Mouse (Mus musculus): ENCODE measurements around the gene Adra1b. TPM values are rescaled to one million over a fixed set of nuclear protein-coding genes. Genes with fewer than 3 reads are reported as not detected.
A peak's percentile ranks its signal among the peaks of the same experiment; 100 is the strongest.

Adra1b gene
- polyA plus RNA-seq, 1 experiment from 2014 or later = 4.0 TPM

DNA sequence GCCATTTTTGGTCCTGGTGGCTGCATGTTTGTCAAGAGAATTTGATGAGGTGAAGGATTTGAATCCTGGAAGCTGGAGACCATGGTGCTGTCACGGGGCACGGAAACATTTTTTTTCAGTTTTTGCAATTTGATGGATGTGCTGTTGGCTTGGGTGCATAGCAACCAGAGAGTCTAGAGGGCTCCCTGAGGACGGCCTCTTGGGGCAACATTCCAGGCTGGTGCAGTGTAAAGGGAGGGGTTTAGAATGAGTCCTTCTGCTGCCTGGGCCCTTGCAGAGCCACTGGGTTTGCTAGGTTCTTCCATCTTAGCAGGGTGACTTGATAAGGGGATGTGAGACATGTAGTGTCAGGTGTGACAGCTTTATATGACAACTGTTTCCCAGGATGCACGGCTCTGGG, 8.5 kb downstream of the Adra1b start:
- no peak for ATAC-seq (ENCODE audit: insufficient number of reproducible peaks, insufficient read depth, low FRiP score, low read depth)
- Histone ChIP-seq H3K4me2 (ENCODE audit: low read length) (no peak overlapping the region), H3K9ac (ENCODE audit: low read length) (no peak overlapping the region), H3K4me3 (ENCODE audit: control insufficient read depth in 1 of 2, insufficient read depth in 1 of 2, low read depth in 1 of 2, low read length in 2 of 2) (no peak overlapping the region), H3K4me1 (ENCODE audit: control insufficient read depth in 2 of 2, insufficient read depth in 2 of 2, low read length in 2 of 2) (peaks cover 12 to 15% of the 10 kb centered on the region in 2 experiments), H3K27ac (replicated peaks in 1 of 2; ENCODE audit: control insufficient read depth in 1 of 2, insufficient read depth in 1 of 2, low read depth in 2 of 2, low read length in 2 of 2) (no peak overlapping the region), H3K27me3 (ENCODE audit: control insufficient read depth, insufficient read depth, low read length) (no peaks in the 10 kb centered on the region), H3K9me3 (ENCODE audit: control insufficient read depth, low read length) (no peaks in the 10 kb centered on the region), H3K36me3 (ENCODE audit: control insufficient read depth, insufficient read depth, low read length) (no peaks in the 10 kb centered on the region)
- WGBS = 65% methylated on average over 4 of the region's 4 CpGs

DNA sequence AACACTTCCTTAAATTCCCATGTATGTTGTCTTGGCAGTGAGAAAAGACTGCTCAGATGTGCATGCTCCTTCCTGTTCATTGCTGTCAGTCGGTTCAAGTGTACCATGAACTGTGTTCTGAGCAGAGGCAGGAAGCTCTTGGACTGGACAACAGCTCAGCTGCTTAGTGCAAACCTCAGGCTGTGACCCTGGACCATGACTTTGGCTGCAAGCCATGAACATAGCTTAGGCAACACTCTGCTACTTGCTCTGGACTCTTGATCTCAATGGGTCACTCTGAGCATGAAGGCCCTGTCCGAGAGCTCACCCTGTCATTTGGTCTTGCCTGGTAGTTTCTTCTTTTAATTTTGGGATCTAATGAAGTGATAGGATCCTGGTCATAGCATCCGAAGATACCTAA, 9.6 kb downstream of the Adra1b start:
- no peak overlapping the region for H3K9ac ChIP-seq (ENCODE audit: low read length)
- H3K4me2 ChIP-seq (ENCODE audit: low read length) = no peak overlapping the region
- no peak overlapping the region for H3K4me3 ChIP-seq (ENCODE audit: control insufficient read depth in 1 of 2, insufficient read depth in 1 of 2, low read depth in 1 of 2, low read length in 2 of 2)
- no peaks in the 10 kb centered on the region for H3K27me3 ChIP-seq (ENCODE audit: control insufficient read depth, insufficient read depth, low read length)
- H3K9me3 ChIP-seq (ENCODE audit: control insufficient read depth, low read length) = no peaks in the 10 kb centered on the region
- no peaks in the 10 kb centered on the region for H3K36me3 ChIP-seq (ENCODE audit: control insufficient read depth, insufficient read depth, low read length)
- H3K27ac ChIP-seq (replicated peaks in 1 of 2; ENCODE audit: control insufficient read depth in 1 of 2, insufficient read depth in 1 of 2, low read depth in 2 of 2, low read length in 2 of 2) = no peak overlapping the region
- WGBS = 69% methylated on average over 3 of the region's 3 CpGs
- no peak for ATAC-seq (ENCODE audit: insufficient number of reproducible peaks, insufficient read depth, low FRiP score, low read depth)
- peaks cover 12 to 15% of the 10 kb centered on the region in 2 experiments for H3K4me1 ChIP-seq (ENCODE audit: control insufficient read depth in 2 of 2, insufficient read depth in 2 of 2, low read length in 2 of 2)

DNA sequence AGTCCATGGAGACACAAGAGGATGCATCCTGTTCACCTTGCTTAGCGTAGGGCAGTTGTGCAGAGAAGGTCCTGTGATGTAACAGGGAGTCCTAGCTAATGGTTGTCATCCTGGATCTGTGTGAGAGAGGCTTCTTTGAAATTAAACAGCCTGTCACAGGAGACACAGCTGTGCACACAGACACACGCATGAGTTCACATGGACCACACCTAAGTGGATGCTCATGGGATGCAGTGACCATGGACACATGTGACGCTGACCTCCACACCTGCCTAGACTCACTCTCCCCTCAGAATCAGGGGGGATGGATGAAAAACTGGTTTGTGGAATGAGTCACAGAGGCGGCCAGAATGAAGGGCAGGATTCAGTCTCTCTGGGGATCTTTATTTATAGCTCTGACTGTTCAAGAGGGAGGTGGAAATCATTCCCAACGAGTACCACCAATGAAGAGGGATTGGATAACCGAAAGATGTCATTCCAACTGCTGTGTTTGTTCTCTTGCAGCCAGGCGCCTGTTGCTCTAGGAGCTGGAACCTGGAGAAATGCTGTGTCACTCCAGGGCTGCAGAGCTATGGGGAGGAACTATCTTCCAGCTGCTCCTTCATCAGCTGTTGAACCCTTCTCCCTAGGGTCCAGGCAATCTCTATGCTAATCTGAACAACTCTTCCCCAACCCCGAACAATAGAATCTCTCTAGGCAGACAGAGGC, 11.6 kb downstream of the Adra1b start:
- no peak overlapping the region for H3K4me2 ChIP-seq (ENCODE audit: low read length)
- ATAC-seq (ENCODE audit: insufficient number of reproducible peaks, insufficient read depth, low FRiP score, low read depth) = no peak
- no peaks in the 10 kb centered on the region for H3K27me3 ChIP-seq (ENCODE audit: control insufficient read depth, insufficient read depth, low read length)
- 49% methylated on average over 8 of the region's 8 CpGs for WGBS
- H3K4me3 ChIP-seq (ENCODE audit: control insufficient read depth in 1 of 2, insufficient read depth in 1 of 2, low read depth in 1 of 2, low read length in 2 of 2) = no peak overlapping the region
- peaks cover 12 to 15% of the 10 kb centered on the region in 2 experiments for H3K4me1 ChIP-seq (ENCODE audit: control insufficient read depth in 2 of 2, insufficient read depth in 2 of 2, low read length in 2 of 2)
- H3K36me3 ChIP-seq (ENCODE audit: control insufficient read depth, insufficient read depth, low read length) = no peaks in the 10 kb centered on the region
- H3K9ac ChIP-seq (ENCODE audit: low read length) = no peak overlapping the region
- H3K27ac ChIP-seq (replicated peaks in 1 of 2; ENCODE audit: control insufficient read depth in 1 of 2, insufficient read depth in 1 of 2, low read depth in 2 of 2, low read length in 2 of 2) = peak overlapping the region; percentile 49 to 57; a peak in 3 of 4 replicates
- no peaks in the 10 kb centered on the region for H3K9me3 ChIP-seq (ENCODE audit: control insufficient read depth, low read length)

DNA sequence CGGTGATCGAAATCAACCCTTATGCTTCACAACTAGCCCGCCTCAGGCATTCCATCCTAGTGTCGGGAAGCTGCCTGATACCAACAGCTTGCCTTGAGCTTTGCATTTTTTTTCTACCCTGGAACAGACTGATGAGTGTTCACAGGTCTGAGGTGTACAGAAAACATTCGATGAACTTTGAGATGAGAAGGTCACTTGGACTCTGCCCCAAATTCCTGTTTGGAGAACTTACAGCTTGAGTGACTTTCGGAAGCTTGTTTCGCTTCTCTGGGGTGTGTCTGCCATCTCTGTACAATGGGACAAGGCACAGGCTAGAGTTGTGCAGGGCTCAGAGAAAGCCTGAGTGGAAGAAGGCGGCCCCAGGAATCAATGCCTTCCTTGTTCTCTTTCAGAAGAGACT, 12.3 kb downstream of the Adra1b start:
- Histone ChIP-seq H3K4me3 (ENCODE audit: control insufficient read depth in 1 of 2, insufficient read depth in 1 of 2, low read depth in 1 of 2, low read length in 2 of 2) (no peak overlapping the region), H3K9me3 (ENCODE audit: control insufficient read depth, low read length) (no peaks in the 10 kb centered on the region), H3K4me1 (ENCODE audit: control insufficient read depth in 2 of 2, insufficient read depth in 2 of 2, low read length in 2 of 2) (peaks cover 12 to 15% of the 10 kb centered on the region in 2 experiments), H3K27ac (replicated peaks in 1 of 2; ENCODE audit: control insufficient read depth in 1 of 2, insufficient read depth in 1 of 2, low read depth in 2 of 2, low read length in 2 of 2) (no peak overlapping the region; a peak in 1 of 4 replicates), H3K27me3 (ENCODE audit: control insufficient read depth, insufficient read depth, low read length) (no peaks in the 10 kb centered on the region), H3K4me2 (ENCODE audit: low read length) (no peak overlapping the region), H3K36me3 (ENCODE audit: control insufficient read depth, insufficient read depth, low read length) (no peaks in the 10 kb centered on the region), H3K9ac (ENCODE audit: low read length) (no peak overlapping the region)
- 83% methylated on average over 8 of the region's 8 CpGs for WGBS
- ATAC-seq (ENCODE audit: insufficient number of reproducible peaks, insufficient read depth, low FRiP score, low read depth) = no peak

DNA sequence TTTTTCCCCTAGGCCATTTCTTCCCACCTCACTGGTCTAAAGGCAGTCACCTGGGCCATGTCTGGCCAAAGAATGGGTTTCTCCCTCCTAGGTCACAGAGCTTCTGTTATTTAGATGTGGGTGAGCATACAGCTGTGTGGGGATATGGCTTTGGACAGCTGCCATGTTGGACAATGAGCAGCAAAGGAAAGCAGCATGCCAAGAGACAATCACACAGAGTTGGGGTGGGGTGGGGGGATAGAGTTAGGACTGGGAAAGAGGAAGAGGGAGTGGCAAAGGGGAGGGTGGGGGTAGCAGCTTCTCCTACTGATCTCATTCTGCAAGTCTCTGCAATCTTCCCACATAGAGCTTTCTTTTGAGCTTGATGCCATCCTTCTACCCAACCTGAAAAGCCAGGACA, 13.4 kb downstream of the Adra1b start:
- Histone ChIP-seq H3K9ac (ENCODE audit: low read length) (no peak overlapping the region), H3K36me3 (ENCODE audit: control insufficient read depth, insufficient read depth, low read length) (no peaks in the 10 kb centered on the region), H3K27ac (replicated peaks in 1 of 2; ENCODE audit: control insufficient read depth in 1 of 2, insufficient read depth in 1 of 2, low read depth in 2 of 2, low read length in 2 of 2) (no peak overlapping the region), H3K4me2 (ENCODE audit: low read length) (no peak overlapping the region), H3K9me3 (ENCODE audit: control insufficient read depth, low read length) (no peaks in the 10 kb centered on the region), H3K4me1 (ENCODE audit: control insufficient read depth in 2 of 2, insufficient read depth in 2 of 2, low read length in 2 of 2) (peaks cover 12 to 15% of the 10 kb centered on the region in 2 experiments), H3K4me3 (ENCODE audit: control insufficient read depth in 1 of 2, insufficient read depth in 1 of 2, low read depth in 1 of 2, low read length in 2 of 2) (no peak overlapping the region), H3K27me3 (ENCODE audit: control insufficient read depth, insufficient read depth, low read length) (no peaks in the 10 kb centered on the region)
- no peak for ATAC-seq (ENCODE audit: insufficient number of reproducible peaks, insufficient read depth, low FRiP score, low read depth)

DNA sequence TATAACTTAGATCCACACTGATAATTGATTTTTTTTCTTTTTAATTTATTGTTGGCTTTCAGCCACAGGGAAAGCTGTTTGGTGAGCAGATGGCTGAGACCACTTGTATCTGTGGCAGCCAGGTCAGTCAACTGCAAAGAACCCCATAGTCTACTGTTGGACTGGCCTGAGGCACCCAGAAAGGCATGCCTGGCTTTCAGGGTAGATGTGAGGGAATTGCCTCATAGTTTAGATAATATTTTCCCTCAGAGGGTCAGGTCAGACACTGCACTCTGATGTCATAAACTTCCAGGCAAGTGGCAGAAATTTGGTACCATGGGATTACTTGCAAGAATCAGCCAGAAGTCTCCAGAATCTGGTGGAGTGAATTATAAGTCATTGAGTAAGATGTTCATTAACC, 16.5 kb downstream of the Adra1b start:
- Histone ChIP-seq H3K4me3 (ENCODE audit: control insufficient read depth in 1 of 2, insufficient read depth in 1 of 2, low read depth in 1 of 2, low read length in 2 of 2) (no peak overlapping the region), H3K9me3 (ENCODE audit: control insufficient read depth, low read length) (no peaks in the 10 kb centered on the region), H3K4me1 (ENCODE audit: control insufficient read depth in 2 of 2, insufficient read depth in 2 of 2, low read length in 2 of 2) (peaks cover 6 to 7% of the 10 kb centered on the region in 2 experiments; a peak in 3 of 4 replicates), H3K36me3 (ENCODE audit: control insufficient read depth, insufficient read depth, low read length) (no peaks in the 10 kb centered on the region), H3K27me3 (ENCODE audit: control insufficient read depth, insufficient read depth, low read length) (no peaks in the 10 kb centered on the region), H3K9ac (ENCODE audit: low read length) (no peak overlapping the region), H3K4me2 (ENCODE audit: low read length) (no peak overlapping the region), H3K27ac (replicated peaks in 1 of 2; ENCODE audit: control insufficient read depth in 1 of 2, insufficient read depth in 1 of 2, low read depth in 2 of 2, low read length in 2 of 2) (no peak overlapping the region)
- no peak for ATAC-seq (ENCODE audit: insufficient number of reproducible peaks, insufficient read depth, low FRiP score, low read depth)

DNA sequence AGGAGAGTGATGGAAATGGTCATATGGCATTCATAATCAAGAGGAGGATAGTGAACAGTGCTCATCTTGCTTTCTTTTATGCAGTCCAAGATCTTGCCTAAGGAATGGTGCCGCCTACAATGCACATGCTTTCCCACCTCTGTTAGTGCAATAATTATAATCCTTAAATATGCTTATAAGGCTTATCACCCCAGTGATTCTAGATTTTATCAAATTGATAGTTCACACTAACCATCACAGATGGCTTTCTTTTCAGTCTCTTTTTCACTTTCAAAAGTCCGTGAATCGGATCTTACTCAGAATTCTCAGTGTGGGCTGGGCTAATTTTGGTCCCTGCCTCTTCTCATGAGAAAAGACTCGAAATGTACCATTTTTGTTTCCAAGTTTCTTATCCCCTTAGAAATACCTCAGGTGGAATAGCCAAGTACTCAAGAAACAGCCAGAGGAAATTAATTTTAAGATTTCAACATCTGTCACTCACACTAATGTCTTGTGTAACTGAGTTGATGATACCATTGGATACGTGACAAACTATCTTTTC, 17.3 kb downstream of the Adra1b start:
- Histone ChIP-seq H3K4me2 (ENCODE audit: low read length) (no peak overlapping the region), H3K9me3 (ENCODE audit: control insufficient read depth, low read length) (no peaks in the 10 kb centered on the region), H3K4me3 (ENCODE audit: control insufficient read depth in 1 of 2, insufficient read depth in 1 of 2, low read depth in 1 of 2, low read length in 2 of 2) (no peak overlapping the region), H3K36me3 (ENCODE audit: control insufficient read depth, insufficient read depth, low read length) (no peaks in the 10 kb centered on the region), H3K27ac (replicated peaks in 1 of 2; ENCODE audit: control insufficient read depth in 1 of 2, insufficient read depth in 1 of 2, low read depth in 2 of 2, low read length in 2 of 2) (no peak overlapping the region), H3K27me3 (ENCODE audit: control insufficient read depth, insufficient read depth, low read length) (no peaks in the 10 kb centered on the region), H3K9ac (ENCODE audit: low read length) (no peak overlapping the region), H3K4me1 (ENCODE audit: control insufficient read depth in 2 of 2, insufficient read depth in 2 of 2, low read length in 2 of 2) (no peaks in the 10 kb centered on the region; a peak in 1 of 4 replicates)
- 81% methylated on average over 5 of the region's 5 CpGs for WGBS
- ATAC-seq (ENCODE audit: insufficient number of reproducible peaks, insufficient read depth, low FRiP score, low read depth) = no peak

DNA sequence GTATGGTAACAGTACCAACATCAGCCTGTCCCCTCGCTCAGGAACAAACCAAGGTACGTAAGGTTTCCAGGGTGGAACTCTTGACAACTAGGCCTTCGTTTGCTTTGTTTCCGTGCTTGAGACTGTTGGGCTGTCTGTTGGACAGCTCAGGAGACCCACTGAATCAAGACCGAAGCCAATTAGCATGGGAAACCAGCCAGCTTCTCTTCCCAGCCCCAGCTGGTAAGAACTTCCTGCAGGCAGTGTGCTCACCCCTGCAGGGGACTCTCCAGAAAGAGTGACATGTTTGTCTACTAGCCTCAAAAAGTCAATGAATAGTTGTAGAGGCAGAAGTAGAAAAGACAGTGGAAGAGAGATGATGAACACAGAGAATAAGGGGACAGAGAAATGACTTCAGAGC, 23.8 kb downstream of the Adra1b start:
- 65% methylated on average over 5 of the region's 5 CpGs for WGBS
- H3K4me2 ChIP-seq (ENCODE audit: low read length) = no peak overlapping the region
- no peak overlapping the region for H3K9ac ChIP-seq (ENCODE audit: low read length)
- H3K27me3 ChIP-seq (ENCODE audit: control insufficient read depth, insufficient read depth, low read length) = no peaks in the 10 kb centered on the region
- no peaks in the 10 kb centered on the region for H3K4me1 ChIP-seq (ENCODE audit: control insufficient read depth in 2 of 2, insufficient read depth in 2 of 2, low read length in 2 of 2)
- no peaks in the 10 kb centered on the region for H3K9me3 ChIP-seq (ENCODE audit: control insufficient read depth, low read length)
- ATAC-seq (ENCODE audit: insufficient number of reproducible peaks, insufficient read depth, low FRiP score, low read depth) = no peak
- H3K4me3 ChIP-seq (ENCODE audit: control insufficient read depth in 1 of 2, insufficient read depth in 1 of 2, low read depth in 1 of 2, low read length in 2 of 2) = no peak overlapping the region
- H3K36me3 ChIP-seq (ENCODE audit: control insufficient read depth, insufficient read depth, low read length) = no peaks in the 10 kb centered on the region
- no peak overlapping the region for H3K27ac ChIP-seq (replicated peaks in 1 of 2; ENCODE audit: control insufficient read depth in 1 of 2, insufficient read depth in 1 of 2, low read depth in 2 of 2, low read length in 2 of 2)

Measured in heart, embryonic 14.5 days (tissue).